Mouse (Mus musculus): ENCODE measurements around the gene Gm28043. TPM values are rescaled to one million over a fixed set of nuclear protein-coding genes. Genes with fewer than 3 reads are reported as not detected.

Gm28043 gene
- total and polyA plus RNA-seq, 3 experiments: 1.3 to 3.4 TPM; not detected in 1

- TF ChIP-seq HCFC1 (IDR thresholded peaks at IDR 0.05; ENCODE audit: low read depth, low read length) (no peak), USF1 (IDR thresholded peaks at IDR 0.05; ENCODE audit: low read depth, low read length) (no peak), TCF12 (IDR thresholded peaks at IDR 0.05; ENCODE audit: low read depth, low read length) (no peak), ZNF384 (IDR thresholded peaks at IDR 0.05; ENCODE audit: low read depth, low read length) (no peak), BHLHE40 (IDR thresholded peaks at IDR 0.05; ENCODE audit: borderline replicate concordance, low read depth, low read length) (no peak), ELF1 (IDR thresholded peaks at IDR 0.05; ENCODE audit: low read depth, low read length) (no peak)
- H3K27ac ChIP-seq (ENCODE audit: control insufficient read depth, low read depth, low read length): no peak overlapping the region
- no peaks in the 10 kb centered on the region for H3K27me3 ChIP-seq (ENCODE audit: control insufficient read depth in 1 of 2, insufficient read depth in 2 of 2, low read length in 2 of 2)
- no peak for DNase-seq (ENCODE audit: low read depth, low spot score)
- H3K4me1 ChIP-seq (ENCODE audit: control insufficient read depth in 1 of 2, insufficient read depth in 2 of 2, low read length in 2 of 2): peaks cover 7 to 23% of the 10 kb centered on the region in 2 experiments; a peak in 3 of 4 replicates
- no peak overlapping the region for H3K9ac ChIP-seq (ENCODE audit: control insufficient read depth, low read depth, low read length, poor library complexity, severe bottlenecking)
- peaks cover 6% of the 10 kb centered on the region for H3K79me2 ChIP-seq (ENCODE audit: control insufficient read depth, insufficient read depth, low read length, poor library complexity)
- peaks cover 0 to 13% of the 10 kb centered on the region in 2 experiments; a peak in 2 of 4 replicates for H3K36me3 ChIP-seq (ENCODE audit: control insufficient read depth in 1 of 2, insufficient read depth in 2 of 2, low read length in 2 of 2)
- H3K9me3 ChIP-seq (replicated peaks; ENCODE audit: insufficient read depth, low read length): no peaks in the 10 kb centered on the region
- H3K4me3 ChIP-seq (ENCODE audit: control insufficient read depth in 1 of 2, insufficient read depth in 1 of 2, low read depth in 2 of 2, low read length in 2 of 2): no peak overlapping the region
Observed at GRCm38 (mm10) chr17:29711745-29712431, 97.2 kb downstream of the Gm28043 start.

- H3K79me2 ChIP-seq (ENCODE audit: control insufficient read depth, insufficient read depth, low read length, poor library complexity): peaks cover 6% of the 10 kb centered on the region
- TF ChIP-seq MYB (IDR thresholded peaks at IDR 0.05; ENCODE audit: low read depth, low read length): no peak
- TF ChIP-seq POLR2AphosphoS5 (IDR thresholded peaks at IDR 0.05; ENCODE audit: borderline replicate concordance, low read depth, low read length): no peak
- no peak for TF ChIP-seq GABPA (IDR thresholded peaks at IDR 0.05; ENCODE audit: low read depth, low read length)
- TF ChIP-seq TBP (IDR thresholded peaks at IDR 0.05; ENCODE audit: low read depth, low read length): no peak
- no peak for TF ChIP-seq MAX (IDR thresholded peaks at IDR 0.05; ENCODE audit: low read length)
- TF ChIP-seq EP300 (IDR thresholded peaks at IDR 0.05; ENCODE audit: low read depth in 1 of 2, low read length in 2 of 2): no peak
- TF ChIP-seq TAL1 (IDR thresholded peaks at IDR 0.05; ENCODE audit: low read length): no peak
- TF ChIP-seq E2F4 (IDR thresholded peaks at IDR 0.05; ENCODE audit: borderline replicate concordance, low read depth, low read length): no peak
- no peak for TF ChIP-seq RCOR1 (IDR thresholded peaks at IDR 0.05; ENCODE audit: low read depth, low read length)
- no peak for TF ChIP-seq ZC3H11A (IDR thresholded peaks at IDR 0.05; ENCODE audit: low read depth, low read length)
- no peak for TF ChIP-seq ZMIZ1 (IDR thresholded peaks at IDR 0.05; ENCODE audit: low read depth, low read length)
- H3K9ac ChIP-seq (ENCODE audit: control insufficient read depth, low read depth, low read length, poor library complexity, severe bottlenecking): no peak overlapping the region
- H3K4me3 ChIP-seq (ENCODE audit: control insufficient read depth in 1 of 2, insufficient read depth in 1 of 2, low read depth in 2 of 2, low read length in 2 of 2): no peak overlapping the region
- H3K9me3 ChIP-seq (replicated peaks; ENCODE audit: insufficient read depth, low read length): no peaks in the 10 kb centered on the region
- H3K27me3 ChIP-seq (ENCODE audit: control insufficient read depth in 1 of 2, insufficient read depth in 2 of 2, low read length in 2 of 2): no peaks in the 10 kb centered on the region
- DNase-seq (ENCODE audit: low read depth, low spot score): no peak
- H3K36me3 ChIP-seq (ENCODE audit: control insufficient read depth in 1 of 2, insufficient read depth in 2 of 2, low read length in 2 of 2): peaks cover 0 to 17% of the 10 kb centered on the region in 2 experiments; a peak in 2 of 4 replicates
- peaks cover 7 to 26% of the 10 kb centered on the region in 2 experiments; a peak in 3 of 4 replicates for H3K4me1 ChIP-seq (ENCODE audit: control insufficient read depth in 1 of 2, insufficient read depth in 2 of 2, low read length in 2 of 2)
- no peak overlapping the region for H3K27ac ChIP-seq (ENCODE audit: control insufficient read depth, low read depth, low read length)
Observed at GRCm38 (mm10) chr17:29712565-29712964, 97.9 kb downstream of the Gm28043 start.
